8 mouse cellular contexts compared by ENCODE assay signal in the genomic region with DNA sequence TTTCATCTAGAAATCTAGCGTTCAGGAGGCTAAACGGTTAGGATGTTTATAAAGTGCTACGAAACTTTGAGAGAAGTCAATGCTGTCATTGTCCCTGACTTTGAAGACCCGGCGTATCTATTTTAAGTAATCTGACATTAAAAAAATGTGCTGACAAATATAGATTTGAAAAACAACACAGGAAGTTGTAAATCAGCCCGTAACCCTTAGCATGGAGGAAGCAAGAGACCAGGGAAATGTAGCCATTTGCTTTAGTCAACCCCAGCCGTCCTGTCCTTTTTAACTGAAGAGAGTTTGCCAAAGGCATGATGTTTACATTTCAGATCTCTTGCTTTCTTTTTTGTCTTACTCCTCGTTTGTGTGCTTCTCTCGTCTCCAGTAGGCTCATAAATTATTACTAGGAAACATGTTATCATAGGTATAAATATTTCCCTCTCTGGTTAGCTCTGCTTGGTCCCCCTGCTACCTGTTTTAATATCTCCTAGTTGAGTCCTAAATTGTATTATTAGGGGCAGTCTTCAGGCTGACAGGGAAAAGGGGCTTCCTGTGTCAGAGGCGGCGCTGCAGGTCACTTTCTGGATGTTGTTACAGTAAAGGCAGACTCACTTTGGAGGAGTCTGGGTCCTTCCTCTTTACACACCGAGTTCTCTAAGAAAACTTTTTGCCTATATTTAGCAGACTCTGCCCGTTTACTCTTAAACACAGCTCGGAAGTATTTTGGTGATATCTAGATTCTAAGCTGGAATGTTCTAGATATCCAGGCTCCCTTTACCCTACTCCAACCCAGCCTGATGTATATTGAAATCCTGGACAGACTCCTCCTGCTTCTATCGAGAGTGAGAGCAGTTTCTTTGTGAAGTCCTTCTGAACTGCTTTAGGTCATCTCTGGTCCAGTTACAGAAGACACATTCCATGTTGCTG.
DNase-seq lines count a peak whose midpoint lies in the region; ATAC-seq lines count a peak whose summit lies in the region.

No protein-coding gene starts in this region.

- H3K27ac ChIP-seq in heart, embryonic 14.5 days (replicated peaks in 1 of 2; ENCODE audit: control insufficient read depth in 1 of 2, insufficient read depth in 1 of 2, low read depth in 2 of 2, low read length in 2 of 2): peak overlapping the region; percentile 77
- H3K27ac ChIP-seq in limb, embryonic 13.5 days: peak overlapping the region; percentile 33
- H3K27ac ChIP-seq in midbrain, embryonic 11.5 days (ENCODE audit: low read depth, low read length): no peak overlapping the region
- H3K27ac ChIP-seq in hindbrain, embryonic 10.5 days: no peak overlapping the region

- ATAC-seq in heart, embryonic 14.5 days (ENCODE audit: insufficient number of reproducible peaks, insufficient read depth, low FRiP score, low read depth): no peak
- no peak for ATAC-seq in limb, embryonic 13.5 days (ENCODE audit: low FRiP score, low read depth)
- peak; percentile 52 for ATAC-seq in neutrophil, adult 5-6 weeks (ENCODE audit: extremely low read depth, insufficient number of reproducible peaks, low FRiP score, poor library complexity, severe bottlenecking)
- ATAC-seq in midbrain, embryonic 11.5 days (ENCODE audit: low FRiP score): no peak

- no peaks in the 10 kb centered on the region for H3K36me3 ChIP-seq in heart, embryonic 14.5 days (ENCODE audit: control insufficient read depth, insufficient read depth, low read length)
- no peaks in the 10 kb centered on the region for H3K36me3 ChIP-seq in limb, embryonic 13.5 days
- H3K36me3 ChIP-seq in midbrain, embryonic 11.5 days (ENCODE audit: control insufficient read depth, insufficient read depth, low read length): no peaks in the 10 kb centered on the region
- H3K36me3 ChIP-seq in hindbrain, embryonic 10.5 days: no peaks in the 10 kb centered on the region

- H3K9ac ChIP-seq in heart, embryonic 14.5 days (ENCODE audit: low read length): no peak overlapping the region
- H3K9ac ChIP-seq in limb, embryonic 13.5 days: no peak overlapping the region
- H3K9ac ChIP-seq in midbrain, embryonic 11.5 days (ENCODE audit: low read length): no peak overlapping the region

- peak; percentile 8 for DNase-seq in heart, adult 8-10 months (ENCODE audit: low spot score)
- DNase-seq in heart, postnatal 25 days (ENCODE audit: low spot score): no peak
- no peak for DNase-seq in cerebellum, postnatal 4 days (ENCODE audit: low spot score in 2 of 2)
- DNase-seq in midbrain, embryonic 11.5 days (ENCODE audit: low spot score, missing footprints): no peak
- DNase-seq in hindbrain, embryonic 10.5 days (ENCODE audit: low spot score): no peak

- H3K4me3 ChIP-seq in heart, embryonic 14.5 days (ENCODE audit: control insufficient read depth in 1 of 2, insufficient read depth in 1 of 2, low read depth in 1 of 2, low read length in 2 of 2): no peak overlapping the region
- H3K4me3 ChIP-seq in limb, embryonic 13.5 days: no peak overlapping the region
- no peak overlapping the region for H3K4me3 ChIP-seq in midbrain, embryonic 11.5 days (ENCODE audit: low read depth, low read length)
- H3K4me3 ChIP-seq in hindbrain, embryonic 10.5 days: no peak overlapping the region

- 32% methylated on average over 15 of the region's 15 CpGs for WGBS in heart, embryonic 14.5 days
- 22% methylated on average over 15 of the region's 15 CpGs for WGBS in limb, embryonic 13.5 days
- 71% methylated on average over 15 of the region's 15 CpGs for WGBS in midbrain, embryonic 11.5 days
- WGBS in hindbrain, embryonic 10.5 days: 70% methylated on average over 15 of the region's 15 CpGs

- H3K27me3 ChIP-seq in heart, embryonic 14.5 days (ENCODE audit: control insufficient read depth, insufficient read depth, low read length): no peaks in the 10 kb centered on the region
- H3K27me3 ChIP-seq in limb, embryonic 13.5 days: no peaks in the 10 kb centered on the region
- no peaks in the 10 kb centered on the region for H3K27me3 ChIP-seq in midbrain, embryonic 11.5 days (ENCODE audit: control insufficient read depth, insufficient read depth, low read length)
- no peaks in the 10 kb centered on the region for H3K27me3 ChIP-seq in hindbrain, embryonic 10.5 days (ENCODE audit: insufficient read depth, poor library complexity, severe bottlenecking)

- intact Hi-C loops in heart, postnatal 25 days (cut with DNase I): loop anchor here (10.0 kb wide), 1 partner anchor 91 kb away; no protein-coding TSS in a partner anchor

- peak overlapping the region; percentile 23; the same call in 1 of the 2 replicates for H3K4me2 ChIP-seq in heart, embryonic 14.5 days (ENCODE audit: low read length)
- peak overlapping the region; percentile 39 for H3K4me2 ChIP-seq in limb, embryonic 13.5 days (replicated peaks)
- H3K4me2 ChIP-seq in midbrain, embryonic 11.5 days: no peak overlapping the region

- peaks cover 3 to 21% of the 10 kb centered on the region in 2 experiments for H3K4me1 ChIP-seq in heart, embryonic 14.5 days (ENCODE audit: control insufficient read depth in 2 of 2, insufficient read depth in 2 of 2, low read length in 2 of 2)
- H3K4me1 ChIP-seq in limb, embryonic 13.5 days: peaks cover 46% of the 10 kb centered on the region
- peaks cover 3% of the 10 kb centered on the region; the same call in 1 of the 2 replicates for H3K4me1 ChIP-seq in midbrain, embryonic 11.5 days (ENCODE audit: control insufficient read depth, insufficient read depth, low read length)
- H3K4me1 ChIP-seq in hindbrain, embryonic 10.5 days (replicated peaks): peaks cover 17% of the 10 kb centered on the region

- no peaks in the 10 kb centered on the region for H3K9me3 ChIP-seq in heart, embryonic 14.5 days (ENCODE audit: control insufficient read depth, low read length)
- no peaks in the 10 kb centered on the region for H3K9me3 ChIP-seq in limb, embryonic 13.5 days
- H3K9me3 ChIP-seq in midbrain, embryonic 11.5 days (ENCODE audit: control insufficient read depth, low read length): no peaks in the 10 kb centered on the region
- no peaks in the 10 kb centered on the region for H3K9me3 ChIP-seq in hindbrain, embryonic 10.5 days

Comparison
In these comparisons a context has a peak if more than half of its experiments do, and no peak if none do; other contexts are left out.
1. H3K27ac ChIP-seq: peak in heart, embryonic 14.5 days (2 of 2) and limb, embryonic 13.5 days (single experiment); none in midbrain, embryonic 11.5 days (single experiment) and hindbrain, embryonic 10.5 days (single experiment).